Mouse (Mus musculus) bone marrow, adult 2 months (tissue): ENCODE data around the gene Vcl. TPM values are rescaled to one million over a fixed set of nuclear protein-coding genes. Genes with fewer than 3 reads are reported as not detected.

Source experiments
- H3K27ac ChIP-seq: fragments of 200-500 bp; 2 replicates; pipeline ENCODE4 v1.5.1; 2012; ENCODE audit warnings: low read depth, mild to moderate bottlenecking, control low read depth, inconsistent platforms, low read length; ENCODE audit not compliant: control insufficient read depth, poor library complexity, insufficient read depth
- H3K4me1 ChIP-seq: fragments of 200-500 bp; 2 replicates; pipeline ENCODE4 v1.6.1; 2011; ENCODE audit warnings: low read length; ENCODE audit not compliant: control insufficient read depth, insufficient read depth
- H3K4me3 ChIP-seq: fragments of 200-500 bp; replicated peaks from 2 replicates; pipeline ENCODE3; 2011; ENCODE audit warnings: mild to moderate bottlenecking, low read depth, low read length, control low read depth; ENCODE audit not compliant: control insufficient read depth
- CTCF ChIP-seq: fragments of 200-500 bp; IDR thresholded peaks from 2 replicates; pipeline ENCODE4 v1.5.1; 2011; ENCODE audit warnings: low read length, control low read depth; ENCODE audit not compliant: control insufficient read depth, insufficient read depth
- POLR2A ChIP-seq: fragments of 200-500 bp; IDR thresholded peaks from 2 replicates; pipeline ENCODE4 v1.6.1; 2011; ENCODE audit warnings: low read depth, mild to moderate bottlenecking, control low read depth, low read length, borderline replicate concordance; ENCODE audit not compliant: control insufficient read depth
- WGBS: fragments of 180-500 bp; shearing (Covaris S2); methylation state at CpG from one replicate; pipeline ENCODE4 v1.1.7; 2018; 5-methylcytosine and 5-hydroxymethylcytosine counted together
- polyA plus RNA-seq: library from polyadenylated mRNA; stranded (reverse); fragments of >200 nt; gene quantifications from 2 replicates; pipeline ENCODE4 v1.2.4, GENCODE M21; 2011; ENCODE audit warnings: low replicate concordance; ENCODE audit not compliant: missing spikeins, insufficient read depth, insufficient read length

Gene Vcl
- polyA plus RNA-seq, 1 experiment, result 59.2 TPM

DNA sequence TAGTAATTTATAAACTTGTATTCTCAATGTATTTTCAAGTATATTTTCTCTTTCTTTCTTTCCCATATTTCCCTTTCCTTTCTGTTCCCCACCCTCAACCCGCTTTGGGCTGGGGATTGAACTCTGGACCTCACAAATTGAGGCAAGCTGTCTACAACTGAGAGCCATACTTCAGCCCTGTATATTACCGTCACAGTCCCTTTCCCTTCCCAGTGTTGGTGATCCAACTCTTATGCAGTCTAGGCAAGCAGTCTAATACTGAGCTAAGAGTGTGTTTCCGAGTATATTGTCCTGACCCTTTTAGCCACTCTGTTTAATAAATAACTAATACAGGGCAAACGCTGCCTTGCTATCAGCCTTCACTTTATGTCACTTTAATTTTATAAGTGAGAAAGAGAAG lies 70.4 kb downstream of the Vcl start:
- TF ChIP-seq CTCF, result no peak
- no peak for TF ChIP-seq POLR2A
- no peaks in the 10 kb centered on the region for H3K4me1 ChIP-seq
- H3K27ac ChIP-seq, result no peak overlapping the region
- 97% methylated on average over 4 of the region's 4 CpGs for WGBS
- no peak overlapping the region for H3K4me3 ChIP-seq

DNA sequence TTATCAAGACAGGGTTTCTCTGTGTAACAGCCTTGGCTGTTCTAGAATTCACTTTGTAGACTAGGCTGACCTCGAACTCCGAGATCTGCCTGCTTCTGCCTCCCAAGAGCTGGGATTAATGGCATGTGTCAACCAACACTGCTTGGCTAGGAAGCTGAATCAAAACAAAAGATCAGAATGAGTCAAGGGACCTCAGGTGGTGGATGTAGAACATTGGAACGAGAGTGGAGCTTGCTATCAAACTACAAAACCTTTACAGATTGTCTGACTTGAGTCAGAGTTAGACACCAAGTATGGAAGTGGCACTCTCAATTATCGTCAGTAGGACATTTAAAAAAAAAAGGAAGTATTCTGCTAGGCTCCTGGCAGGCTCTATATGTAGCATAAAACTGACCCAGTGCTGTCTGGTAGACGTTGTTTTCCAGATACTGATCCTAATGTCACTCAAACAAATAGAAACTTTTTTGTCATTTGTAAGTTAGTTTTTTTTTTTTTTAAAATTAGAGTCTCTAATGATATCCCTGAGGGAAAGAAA lies 84.7 kb downstream of the Vcl start:
- TF ChIP-seq CTCF (no peak), POLR2A (no peak)
- H3K27ac ChIP-seq, result no peak overlapping the region
- no peak overlapping the region for H3K4me3 ChIP-seq
- no peaks in the 10 kb centered on the region for H3K4me1 ChIP-seq
- 54% methylated on average over 5 of the region's 5 CpGs for WGBS

DNA sequence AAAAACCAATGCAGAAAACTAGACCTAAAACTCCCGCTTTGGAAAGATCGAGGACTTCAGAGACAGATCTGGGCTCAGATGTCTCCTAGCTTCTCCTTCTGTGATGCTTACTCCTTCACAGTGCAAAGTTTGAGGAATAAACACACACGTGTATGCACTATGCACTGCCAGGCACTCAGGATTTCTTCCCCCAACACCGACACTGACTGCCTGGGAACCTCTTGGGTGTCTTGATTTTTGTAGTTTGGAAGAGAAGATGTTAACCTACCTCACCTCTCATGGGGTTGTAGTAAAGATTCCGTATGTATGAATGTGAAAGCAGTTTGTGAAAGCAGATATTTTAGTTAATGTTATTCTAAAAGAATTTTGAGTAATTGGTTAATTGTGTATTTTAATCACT lies 88.7 kb downstream of the Vcl start:
- no peak for TF ChIP-seq CTCF
- H3K27ac ChIP-seq, result no peak overlapping the region
- no peaks in the 10 kb centered on the region for H3K4me1 ChIP-seq
- H3K4me3 ChIP-seq, result no peak overlapping the region
- WGBS, result 89% methylated on average over 5 of the region's 5 CpGs

DNA sequence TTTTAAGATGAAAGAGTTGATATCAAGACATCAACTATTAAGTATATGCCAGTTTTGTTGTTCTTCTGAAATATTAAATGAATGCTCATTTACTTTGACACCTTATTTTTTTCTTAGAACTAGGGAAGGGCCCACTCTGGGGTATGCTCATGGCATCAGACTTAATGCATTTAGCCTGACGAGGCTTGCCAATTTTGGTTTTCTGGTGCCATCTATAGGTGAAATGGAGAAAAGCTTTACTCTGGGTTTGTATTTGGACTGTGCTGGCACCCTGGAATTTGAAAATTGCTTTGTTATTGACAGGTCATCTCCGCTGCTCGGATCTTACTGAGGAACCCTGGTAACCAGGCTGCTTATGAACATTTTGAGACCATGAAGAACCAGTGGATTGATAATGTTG lies 89.8 kb downstream of the Vcl start:
- Histone ChIP-seq H3K4me3 (no peak overlapping the region), H3K4me1 (no peaks in the 10 kb centered on the region), H3K27ac (no peak overlapping the region)
- TF ChIP-seq CTCF (no peak), POLR2A (no peak)
- 58% methylated on average over 3 of the region's 3 CpGs for WGBS

DNA sequence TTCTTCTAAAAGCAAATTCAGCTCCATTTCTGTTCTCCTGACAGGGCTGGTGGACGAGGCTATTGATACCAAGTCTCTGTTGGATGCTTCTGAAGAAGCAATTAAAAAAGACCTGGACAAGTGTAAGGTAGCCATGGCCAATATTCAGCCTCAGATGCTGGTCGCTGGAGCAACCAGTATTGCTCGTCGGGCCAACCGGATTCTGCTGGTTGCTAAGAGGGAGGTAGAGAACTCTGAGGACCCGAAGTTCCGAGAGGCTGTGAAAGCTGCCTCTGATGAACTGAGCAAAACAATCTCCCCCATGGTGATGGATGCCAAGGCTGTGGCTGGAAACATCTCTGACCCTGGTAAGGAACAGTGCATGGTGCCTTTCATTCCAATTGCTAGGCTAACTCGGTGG lies 91.2 kb downstream of the Vcl start:
- Histone ChIP-seq H3K4me1 (no peaks in the 10 kb centered on the region), H3K4me3 (no peak overlapping the region), H3K27ac (no peak overlapping the region)
- no peak for TF ChIP-seq CTCF
- TF ChIP-seq POLR2A, result no peak
- 95% methylated on average over 8 of the region's 8 CpGs for WGBS

DNA sequence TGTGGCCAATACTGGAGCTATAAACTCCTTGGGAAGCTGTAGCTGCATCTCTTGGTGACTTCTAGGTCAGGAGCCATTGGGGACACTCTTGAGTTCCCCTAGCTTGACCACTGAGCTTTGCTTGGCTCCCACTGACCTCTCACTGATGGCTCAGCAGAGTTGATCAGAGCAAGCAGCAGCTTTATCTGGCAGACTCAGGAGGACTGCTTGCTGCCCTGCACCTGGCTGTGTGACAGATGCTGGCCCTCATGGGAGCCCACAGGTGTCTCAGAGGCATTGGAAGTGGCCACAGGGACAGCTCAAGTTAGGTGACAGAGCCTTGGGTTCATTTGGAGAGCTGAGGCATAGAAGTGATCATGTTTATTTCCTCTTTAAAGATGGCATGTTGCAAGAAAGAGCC lies 98.3 kb downstream of the Vcl start:
- H3K4me1 ChIP-seq, result no peaks in the 10 kb centered on the region; the same call in 1 of the 2 replicates
- no peak overlapping the region for H3K27ac ChIP-seq
- no peak overlapping the region for H3K4me3 ChIP-seq
- TF ChIP-seq CTCF, result no peak

DNA sequence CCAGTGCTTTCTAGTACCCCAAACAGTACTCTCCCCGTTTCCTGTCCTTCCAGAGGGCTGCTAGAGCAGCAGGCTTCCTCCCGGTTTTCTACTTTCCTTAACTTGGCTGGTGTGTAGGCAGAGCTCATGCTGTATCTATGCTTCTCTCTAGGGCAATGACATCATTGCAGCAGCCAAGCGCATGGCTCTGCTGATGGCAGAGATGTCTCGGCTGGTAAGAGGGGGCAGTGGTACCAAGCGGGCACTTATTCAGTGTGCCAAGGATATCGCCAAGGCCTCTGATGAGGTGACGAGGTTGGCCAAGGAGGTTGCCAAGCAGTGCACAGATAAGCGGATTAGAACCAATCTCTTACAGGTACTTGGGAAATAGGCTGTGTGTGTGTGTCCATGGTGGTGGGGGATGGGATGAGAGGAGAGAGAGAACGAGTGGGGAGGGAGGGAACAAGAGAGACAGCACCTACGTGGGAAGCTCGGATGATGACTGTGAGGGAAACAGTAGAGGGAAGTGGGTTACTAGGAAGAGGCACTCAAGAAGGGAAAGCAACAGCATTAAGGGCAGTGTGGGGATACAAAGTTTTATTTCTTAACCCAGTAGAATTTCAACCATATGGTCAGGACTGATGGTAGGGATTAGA lies 99.9 kb downstream of the Vcl start:
- Histone ChIP-seq H3K4me1 (no peaks in the 10 kb centered on the region; the same call in 1 of the 2 replicates), H3K27ac (no peak overlapping the region), H3K4me3 (no peak overlapping the region)
- TF ChIP-seq POLR2A (no peak), CTCF (no peak)
- WGBS, result 83% methylated on average over 11 of the region's 11 CpGs

DNA sequence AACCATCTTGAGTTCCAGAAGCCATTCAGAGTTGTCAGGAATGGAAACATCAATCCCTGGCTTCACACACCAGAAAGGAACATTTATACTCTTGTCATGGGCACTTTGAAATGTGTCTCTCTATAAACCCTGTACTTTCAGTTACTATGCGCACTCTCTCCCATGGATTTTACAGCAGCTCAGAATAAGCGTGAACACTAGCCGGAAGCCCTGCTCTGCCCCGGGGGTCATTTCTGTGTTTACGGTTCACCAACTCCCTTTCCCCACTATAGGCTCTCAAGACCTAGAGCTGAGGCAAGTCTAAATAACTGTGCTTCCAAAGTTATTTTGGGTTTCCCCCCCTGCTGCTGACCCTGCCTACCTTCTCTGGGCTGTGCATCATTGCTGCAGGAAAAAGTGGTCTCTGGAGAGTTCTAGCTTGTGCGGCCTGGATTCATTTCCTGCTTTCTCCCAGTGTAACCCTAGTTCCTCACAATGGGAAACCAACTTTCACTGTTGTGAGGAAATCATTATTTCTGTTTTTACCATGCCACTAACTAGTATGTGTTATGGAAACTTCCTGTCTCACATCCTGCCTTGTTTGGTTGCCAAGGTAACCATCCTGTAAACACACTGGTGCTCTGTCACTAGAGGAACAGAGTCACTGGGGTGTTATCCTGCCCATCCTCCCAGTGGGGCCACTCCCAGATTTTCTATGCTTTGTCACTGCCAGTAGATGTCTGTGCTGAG lies 102.7 kb downstream of the Vcl start:
- peak overlapping the region; percentile 39; the same call in 1 of the 2 replicates for H3K27ac ChIP-seq
- TF ChIP-seq POLR2A (no peak), CTCF (no peak)

DNA sequence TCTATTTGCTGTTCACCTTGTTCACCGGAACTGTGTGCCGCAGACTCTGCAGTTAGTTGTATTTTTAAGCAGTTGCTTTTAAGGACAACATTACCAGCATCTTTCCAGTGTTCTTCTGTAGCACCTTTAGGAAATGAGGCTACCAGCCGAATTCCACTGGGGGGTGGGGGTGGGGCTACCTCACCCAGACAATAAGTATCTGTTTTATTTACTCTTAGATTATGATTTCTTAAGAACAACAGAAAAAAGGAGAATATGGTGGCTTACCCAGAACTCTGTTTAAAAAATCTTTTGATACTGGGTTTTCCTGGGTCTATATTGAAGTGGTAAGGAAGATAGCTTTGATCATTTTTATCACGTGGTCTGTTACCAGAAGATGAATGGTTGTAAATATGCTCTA lies 105.1 kb downstream of the Vcl start:
- no peak for TF ChIP-seq CTCF
- no peak for TF ChIP-seq POLR2A
- Histone ChIP-seq H3K4me3 (no peak overlapping the region), H3K4me1 (no peaks in the 10 kb centered on the region; the same call in 1 of the 2 replicates), H3K27ac (no peak overlapping the region)
- WGBS, result 82% methylated on average over 4 of the region's 4 CpGs

More for the DNA sequence above, 102.7 kb downstream of the Vcl start:
- H3K4me3 ChIP-seq, result no peak overlapping the region
- H3K4me1 ChIP-seq, result no peaks in the 10 kb centered on the region; the same call in 1 of the 2 replicates
- WGBS, result 65% methylated on average over 6 of the region's 6 CpGs
